Mouse (Mus musculus): ENCODE measurements around the gene Fam84b.

GRCm38 (mm10) chr15:60875721-60876120, 22.1 kb upstream of the Fam84b start:
- TF ChIP-seq MAX (IDR thresholded peaks at IDR 0.05; ENCODE audit: low read depth) (no peak), E2F4 (IDR thresholded peaks at IDR 0.05; ENCODE audit: insufficient read depth) (no peak), POLR2A (IDR thresholded peaks at IDR 0.05; ENCODE audit: insufficient read length, low read depth) (no peak), MYOD1 (IDR thresholded peaks at IDR 0.05; ENCODE audit: control insufficient read depth in 1 of 3, insufficient read length in 2 of 3, low read depth in 2 of 3) (no peak)

All from myocyte (in vitro differentiated cells).